Mouse (Mus musculus): ENCODE measurements around the gene Hhip. TPM values are rescaled to one million over a fixed set of nuclear protein-coding genes. Genes with fewer than 3 reads are reported as not detected.

The Hhip gene
- polyA plus RNA-seq, 1 experiment from 2014 or later, result 53.1 TPM

DNA sequence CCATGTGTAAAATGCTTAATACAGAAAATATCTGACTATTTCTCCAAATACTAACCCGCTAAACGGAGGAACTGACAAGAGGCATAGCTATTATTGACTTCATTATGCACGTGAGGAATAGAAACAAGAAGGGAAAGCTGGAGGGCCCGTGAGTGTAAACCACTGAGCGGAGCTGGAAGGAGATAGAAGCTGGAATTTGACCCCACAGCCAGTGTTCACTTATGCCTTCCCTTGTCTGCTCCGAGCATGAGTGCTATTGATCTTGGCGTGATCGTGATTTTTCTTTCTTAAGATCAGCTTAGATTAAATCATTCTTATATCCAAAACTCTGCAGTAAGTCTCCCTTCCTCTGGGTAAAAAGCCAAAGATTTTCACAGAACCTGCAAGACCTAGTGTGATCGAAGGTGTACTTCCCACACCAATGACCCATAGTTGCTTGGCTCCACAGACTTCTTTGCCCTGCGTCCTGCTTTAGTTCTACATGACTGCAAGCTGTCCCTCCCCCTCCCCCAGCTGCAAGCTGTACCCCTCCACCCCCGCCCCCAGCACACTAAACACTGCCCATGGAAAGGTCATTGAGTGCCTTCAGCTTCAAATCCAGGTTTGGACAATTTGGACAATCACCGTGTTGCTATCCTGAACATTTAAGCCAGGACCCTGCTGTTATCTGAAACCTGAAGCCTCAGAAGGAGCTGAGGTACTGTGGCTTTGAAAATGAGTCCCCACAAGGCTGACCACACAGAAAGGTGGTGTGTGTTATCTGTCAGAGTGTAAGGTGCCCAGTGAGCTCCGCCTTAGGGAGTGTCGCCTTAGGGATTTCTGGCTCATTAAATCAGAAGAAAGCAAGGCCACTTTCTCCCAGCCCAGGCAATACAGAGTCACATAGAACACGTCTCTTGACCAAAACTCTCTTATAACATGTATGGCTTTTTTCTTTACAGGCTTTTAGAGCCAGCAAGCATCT is 26.2 kb downstream of the Hhip start:
- 38% methylated on average over 15 of the region's 15 CpGs for WGBS
- Histone ChIP-seq H3K36me3 (ENCODE audit: insufficient read depth) (no peaks in the 10 kb centered on the region), H3K4me2 (no peak overlapping the region), H3K27ac (ENCODE audit: low read depth) (no peak overlapping the region), H3K9me3 (ENCODE audit: low read depth, low read length) (no peaks in the 10 kb centered on the region), H3K27me3 (ENCODE audit: insufficient read depth, low read length) (no peaks in the 10 kb centered on the region), H3K4me3 (ENCODE audit: low read depth, low read length) (no peak overlapping the region), H3K4me1 (ENCODE audit: insufficient read depth) (no peaks in the 10 kb centered on the region), H3K9ac (no peak overlapping the region)
- no peak for DNase-seq
- TF ChIP-seq CTCF (IDR thresholded peaks at IDR 0.05; ENCODE audit: low read depth), result no peak
- no peak for ATAC-seq (ENCODE audit: insufficient read depth)

DNA sequence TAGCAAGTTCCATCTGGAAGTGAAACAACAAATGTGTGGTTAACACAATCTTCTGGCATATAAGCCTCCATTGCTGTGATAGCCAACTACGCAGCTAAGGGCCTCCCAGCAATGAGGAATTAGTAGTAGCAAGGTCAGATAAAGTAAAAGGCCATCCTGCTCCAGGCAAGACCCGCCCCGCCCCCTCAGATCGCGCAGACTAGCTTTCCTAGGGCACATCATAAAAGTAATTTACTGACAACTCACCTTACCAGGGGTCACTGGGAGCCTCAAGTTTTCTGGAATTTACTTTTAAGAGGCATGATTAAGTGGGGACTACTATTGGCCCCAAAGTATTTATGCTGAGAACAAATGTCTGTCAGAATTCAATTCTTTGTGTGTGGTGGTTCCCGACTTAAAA is 28.2 kb downstream of the Hhip start:
- no peak for TF ChIP-seq CTCF (IDR thresholded peaks at IDR 0.05; ENCODE audit: low read depth)
- H3K4me2 ChIP-seq, result no peak overlapping the region
- no peaks in the 10 kb centered on the region for H3K27me3 ChIP-seq (ENCODE audit: insufficient read depth, low read length)
- 63% methylated on average over 6 of the region's 6 CpGs for WGBS
- no peak overlapping the region for H3K4me3 ChIP-seq (ENCODE audit: low read depth, low read length)
- H3K27ac ChIP-seq (ENCODE audit: low read depth), result no peak overlapping the region
- DNase-seq, result no peak
- H3K9me3 ChIP-seq (ENCODE audit: low read depth, low read length), result no peaks in the 10 kb centered on the region
- H3K9ac ChIP-seq, result no peak overlapping the region
- H3K4me1 ChIP-seq (ENCODE audit: insufficient read depth), result no peaks in the 10 kb centered on the region
- H3K36me3 ChIP-seq (ENCODE audit: insufficient read depth), result no peaks in the 10 kb centered on the region
- ATAC-seq (ENCODE audit: insufficient read depth), result no peak

DNA sequence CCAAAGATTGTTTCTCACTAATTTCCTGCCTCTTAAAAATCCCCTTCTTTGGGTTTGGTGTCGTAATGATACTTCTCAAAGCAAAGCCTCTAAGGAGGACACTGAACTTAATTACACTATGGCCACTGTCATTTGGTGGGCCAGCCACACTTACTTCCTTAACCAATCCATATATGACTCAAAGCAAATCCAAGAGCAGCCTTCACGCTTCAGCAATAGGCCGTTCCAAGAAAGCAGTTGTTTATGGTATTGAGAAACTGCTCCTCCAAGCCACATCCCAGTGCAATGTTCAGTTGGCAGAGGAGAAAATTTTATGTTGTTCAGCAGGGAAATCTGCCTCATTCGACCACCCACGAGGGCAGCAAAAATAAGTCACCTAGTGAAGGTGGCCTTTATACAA is 37.3 kb downstream of the Hhip start:
- Histone ChIP-seq H3K9me3 (ENCODE audit: low read depth, low read length) (no peaks in the 10 kb centered on the region), H3K9ac (no peak overlapping the region), H3K4me1 (ENCODE audit: insufficient read depth) (no peaks in the 10 kb centered on the region), H3K27me3 (ENCODE audit: insufficient read depth, low read length) (no peaks in the 10 kb centered on the region), H3K4me2 (no peak overlapping the region), H3K27ac (ENCODE audit: low read depth) (no peak overlapping the region), H3K36me3 (ENCODE audit: insufficient read depth) (no peaks in the 10 kb centered on the region), H3K4me3 (ENCODE audit: low read depth, low read length) (no peak overlapping the region)
- no peak for TF ChIP-seq CTCF (IDR thresholded peaks at IDR 0.05; ENCODE audit: low read depth)
- 68% methylated on average over 5 of the region's 5 CpGs for WGBS
- ATAC-seq (ENCODE audit: insufficient read depth), result no peak; the same call in 1 of the 2 replicates
- DNase-seq, result peak; percentile 48

DNA sequence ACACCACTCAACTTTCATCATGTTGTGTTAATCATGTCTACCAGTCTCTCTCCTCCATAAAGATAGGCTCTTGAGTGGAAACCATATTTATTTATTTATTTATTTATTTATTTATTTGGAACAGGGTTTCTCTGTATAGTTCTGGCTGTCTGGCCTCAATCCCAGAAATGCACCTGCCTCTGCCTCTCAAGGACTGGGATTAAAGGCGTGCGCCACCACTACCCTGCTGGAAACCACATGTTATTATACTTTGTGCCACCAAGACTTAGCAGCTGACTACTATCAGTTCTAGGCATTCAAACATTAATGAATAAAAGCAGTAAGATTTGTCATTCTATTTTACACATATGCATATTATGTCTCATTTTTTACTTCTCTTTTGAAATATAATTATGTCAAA is 42.0 kb downstream of the Hhip start:
- Histone ChIP-seq H3K27me3 (ENCODE audit: insufficient read depth, low read length) (no peaks in the 10 kb centered on the region), H3K4me2 (no peak overlapping the region), H3K36me3 (ENCODE audit: insufficient read depth) (no peaks in the 10 kb centered on the region), H3K4me3 (ENCODE audit: low read depth, low read length) (no peak overlapping the region), H3K9ac (no peak overlapping the region), H3K9me3 (ENCODE audit: low read depth, low read length) (no peaks in the 10 kb centered on the region), H3K27ac (ENCODE audit: low read depth) (no peak overlapping the region), H3K4me1 (ENCODE audit: insufficient read depth) (no peaks in the 10 kb centered on the region)
- no peak for ATAC-seq (ENCODE audit: insufficient read depth)
- no peak for DNase-seq
- WGBS, result 96% methylated on average over 2 of the region's 2 CpGs
- no peak for TF ChIP-seq CTCF (IDR thresholded peaks at IDR 0.05; ENCODE audit: low read depth)

DNA sequence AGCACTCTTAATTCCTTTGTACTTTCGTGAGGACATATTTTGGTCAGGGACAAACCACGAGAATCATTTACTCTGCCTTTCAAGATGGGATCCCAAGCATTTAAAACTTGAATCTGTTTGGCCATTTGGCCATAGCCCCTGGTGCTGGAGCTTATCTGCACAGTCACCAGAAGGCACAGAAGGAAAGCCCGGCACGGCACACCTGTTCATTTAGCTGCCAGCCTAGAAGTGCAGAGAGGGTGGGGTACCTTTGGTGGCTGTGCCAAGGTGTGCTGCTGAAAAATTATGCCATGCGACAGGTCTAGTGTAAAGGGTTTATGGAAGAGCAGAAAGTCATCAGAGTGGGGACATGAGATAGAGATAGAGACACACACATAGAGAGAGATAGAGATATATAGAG is 53.4 kb downstream of the Hhip start:
- Histone ChIP-seq H3K27me3 (ENCODE audit: insufficient read depth, low read length) (no peaks in the 10 kb centered on the region), H3K4me2 (no peak overlapping the region), H3K27ac (ENCODE audit: low read depth) (no peak overlapping the region), H3K4me1 (ENCODE audit: insufficient read depth) (no peaks in the 10 kb centered on the region), H3K9ac (no peak overlapping the region), H3K4me3 (ENCODE audit: low read depth, low read length) (no peak overlapping the region), H3K36me3 (ENCODE audit: insufficient read depth) (no peaks in the 10 kb centered on the region), H3K9me3 (ENCODE audit: low read depth, low read length) (no peaks in the 10 kb centered on the region)
- TF ChIP-seq CTCF (IDR thresholded peaks at IDR 0.05; ENCODE audit: low read depth), result no peak
- WGBS, result 89% methylated on average over 5 of the region's 5 CpGs
- ATAC-seq (ENCODE audit: insufficient read depth), result no peak
- no peak for DNase-seq

DNA sequence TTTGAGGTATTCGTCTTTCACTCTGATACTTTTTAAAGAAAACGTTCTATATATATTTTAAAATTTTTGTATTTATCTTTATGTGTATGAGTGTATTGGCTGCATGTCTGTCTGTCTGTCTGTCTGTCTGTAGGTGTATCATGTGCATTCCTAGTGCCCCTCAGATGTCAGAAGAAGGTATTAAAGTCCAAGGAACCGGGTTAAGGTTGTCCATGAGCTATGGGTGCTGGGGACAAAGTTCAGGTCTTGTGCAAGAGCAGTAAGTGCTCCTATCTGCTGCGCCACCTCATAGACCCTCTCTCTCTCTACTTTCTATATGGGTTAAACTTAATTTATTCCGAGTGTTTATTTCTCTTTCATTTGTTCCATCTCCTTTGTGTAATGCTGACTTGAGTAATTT is 55.5 kb downstream of the Hhip start:
- H3K27me3 ChIP-seq (ENCODE audit: insufficient read depth, low read length), result no peaks in the 10 kb centered on the region
- ATAC-seq (ENCODE audit: insufficient read depth) (no peak), DNase-seq (no peak)
- H3K4me3 ChIP-seq (ENCODE audit: low read depth, low read length), result no peak overlapping the region
- 86% methylated on average over 5 of the region's 5 CpGs for WGBS
- no peak for TF ChIP-seq CTCF (IDR thresholded peaks at IDR 0.05; ENCODE audit: low read depth)
- no peak overlapping the region for H3K27ac ChIP-seq (ENCODE audit: low read depth)
- H3K4me1 ChIP-seq (ENCODE audit: insufficient read depth), result no peaks in the 10 kb centered on the region
- no peaks in the 10 kb centered on the region for H3K9me3 ChIP-seq (ENCODE audit: low read depth, low read length)
- no peak overlapping the region for H3K9ac ChIP-seq
- no peak overlapping the region for H3K4me2 ChIP-seq
- H3K36me3 ChIP-seq (ENCODE audit: insufficient read depth), result no peaks in the 10 kb centered on the region

DNA sequence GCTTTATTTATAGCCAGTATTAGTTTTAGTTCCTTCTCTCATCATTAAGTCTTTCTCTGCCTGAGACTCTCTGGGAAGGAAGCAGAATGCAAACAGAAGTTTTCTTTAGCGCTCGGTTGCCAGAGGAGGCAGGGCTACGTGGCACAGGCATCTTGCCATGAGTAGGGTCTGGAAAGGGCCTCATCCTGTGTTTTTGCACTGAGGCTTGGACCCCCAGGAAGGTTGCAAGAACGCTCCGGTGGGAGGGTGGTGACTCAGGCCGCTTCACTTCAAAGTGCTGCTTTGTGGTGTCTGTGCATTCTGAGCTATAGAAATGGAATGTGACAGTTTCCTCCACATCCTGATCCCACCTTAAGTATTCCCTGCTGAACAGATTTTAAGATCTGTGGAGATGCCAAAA is 62.7 kb downstream of the Hhip start:
- Histone ChIP-seq H3K36me3 (ENCODE audit: insufficient read depth) (peaks cover 4% of the 10 kb centered on the region; the same call in 1 of the 2 replicates), H3K4me3 (ENCODE audit: low read depth, low read length) (no peak overlapping the region), H3K27ac (ENCODE audit: low read depth) (no peak overlapping the region), H3K9ac (no peak overlapping the region), H3K4me1 (ENCODE audit: insufficient read depth) (no peaks in the 10 kb centered on the region), H3K27me3 (ENCODE audit: insufficient read depth, low read length) (no peaks in the 10 kb centered on the region), H3K4me2 (no peak overlapping the region), H3K9me3 (ENCODE audit: low read depth, low read length) (no peaks in the 10 kb centered on the region)
- TF ChIP-seq CTCF (IDR thresholded peaks at IDR 0.05; ENCODE audit: low read depth), result no peak
- DNase-seq (peak; percentile 35), ATAC-seq (ENCODE audit: insufficient read depth) (no peak)
- 49% methylated on average over 6 of the region's 6 CpGs for WGBS

Data from lung, embryonic 14.5 days (tissue).